Mouse (Mus musculus) effector memory CD4-positive, alpha-beta T cell, adult 7 months (primary cell): ENCODE measurements around the gene Olfr502. TPM values are rescaled to one million over a fixed set of nuclear protein-coding genes. Genes with fewer than 3 reads are reported as not detected.

ENCODE experiments used
- polyA plus RNA-seq: library from polyadenylated mRNA; unstranded; fragments of 100-300 nt; shearing (Covaris generic); gene quantifications from one replicate; pipeline ENCODE4 v1.2.1, GENCODE M21; 2017

The Olfr502 gene
- polyA plus RNA-seq, result 0.20 TPM

DNA sequence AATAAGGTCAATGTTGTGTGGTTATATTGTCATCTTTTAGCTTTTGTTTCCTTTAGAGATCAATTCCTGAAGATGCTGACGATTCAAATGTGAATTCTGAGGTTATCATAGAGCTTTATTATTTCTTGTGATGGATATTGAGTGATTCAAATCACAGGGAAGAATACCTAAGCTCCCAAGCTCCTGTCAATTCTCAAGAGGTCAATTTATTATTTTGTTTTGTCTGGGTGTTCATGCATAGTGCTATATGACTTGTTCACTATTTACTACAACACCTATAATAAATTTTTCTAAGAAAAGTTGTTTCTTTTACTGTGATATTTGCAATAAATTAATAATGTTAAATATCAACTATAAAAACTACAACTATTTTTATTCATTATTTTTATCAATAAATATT lies at the start of gene Olfr502:
Gene Olfr502 (minus strand): TSS at position 101 of the 400 bp plus-strand sequence.

DNA sequence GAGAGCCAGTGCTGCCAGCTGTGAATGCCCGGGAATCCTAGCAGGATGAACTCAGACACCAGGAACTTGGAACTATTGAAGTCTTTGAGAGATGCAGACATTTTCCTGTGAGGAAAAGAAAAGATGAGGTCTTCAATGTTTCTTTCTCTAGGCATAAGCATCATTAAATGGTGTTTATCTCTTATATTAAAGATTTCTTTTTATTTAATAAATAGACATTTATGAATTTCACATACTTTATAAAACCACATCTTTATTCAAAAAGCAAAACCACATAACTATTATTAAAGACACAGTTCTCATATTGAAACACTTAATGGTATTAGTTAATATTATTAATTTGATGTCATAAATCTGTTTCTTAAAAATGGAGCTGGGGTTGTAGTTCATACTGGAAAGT lies 40.8 kb upstream of the Olfr502 start, which contains the start of gene Olfr504:
Gene Olfr504 (minus strand): TSS at position 101 of the 400 bp plus-strand sequence.

DNA sequence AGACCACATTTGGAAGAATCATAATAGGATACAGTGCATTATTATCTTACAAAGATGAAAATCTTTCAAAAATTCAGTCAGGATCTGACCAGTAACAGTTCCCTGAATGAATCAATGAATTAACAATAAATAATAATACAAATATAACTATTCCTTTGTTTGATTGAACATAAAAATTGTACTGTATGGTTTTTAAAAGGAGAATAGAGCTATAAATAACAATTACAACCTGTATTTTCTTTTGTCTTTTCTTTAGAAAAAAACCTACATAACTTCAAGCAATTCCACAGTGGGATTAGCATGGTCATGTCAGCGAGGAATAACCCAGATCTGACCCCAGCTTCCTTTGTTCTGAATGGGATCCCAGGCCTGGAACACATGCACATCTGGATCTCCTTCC lies 19.4 kb upstream of the Olfr502 start, which contains the start of gene Olfr503:
Gene Olfr503 (plus strand): TSS at position 301 of the 400 bp plus-strand sequence.

Other genes with a start within 250 kb of the Olfr502 start
- 0.40 TPM for gene Olfr490, start 236.1 kb downstream of the Olfr502 start, polyA plus RNA-seq
- gene Olfr491, start 211.6 kb downstream of the Olfr502 start, polyA plus RNA-seq, result not detected
- gene Olfr492, start 201.4 kb downstream of the Olfr502 start, polyA plus RNA-seq, result not detected
- gene Olfr493, start 178.1 kb downstream of the Olfr502 start, polyA plus RNA-seq, result not detected
- not detected for gene Olfr494, start 159.7 kb downstream of the Olfr502 start, polyA plus RNA-seq
- gene Olfr495, start 131.9 kb downstream of the Olfr502 start, polyA plus RNA-seq, result not detected
- gene Olfr497, start 104.6 kb downstream of the Olfr502 start, polyA plus RNA-seq, result not detected
- not detected for gene Olfr498, start 59.7 kb downstream of the Olfr502 start, polyA plus RNA-seq
- gene Olfr503, start 19.5 kb upstream of the Olfr502 start, polyA plus RNA-seq, result not detected
- not detected for gene Olfr504, start 40.7 kb upstream of the Olfr502 start, polyA plus RNA-seq
- gene Olfr506, start 85.7 kb upstream of the Olfr502 start, polyA plus RNA-seq, result not detected
- not detected for gene Olfr507, start 96.7 kb upstream of the Olfr502 start, polyA plus RNA-seq
- not detected for gene Olfr508, start 104.9 kb upstream of the Olfr502 start, polyA plus RNA-seq
- gene Olfr509, start 126.8 kb upstream of the Olfr502 start, polyA plus RNA-seq, result not detected
- gene Olfr510, start 141.4 kb upstream of the Olfr502 start, polyA plus RNA-seq, result not detected
- not detected for gene Olfr512, start 188.3 kb upstream of the Olfr502 start, polyA plus RNA-seq
- not detected for gene Olfr513, start 225.9 kb upstream of the Olfr502 start, polyA plus RNA-seq